Mouse (Mus musculus) liver, postnatal 0 days (tissue): ENCODE data around the gene Uqcrc2.

Experiments used
- CTCF ChIP-seq: sonication (generic); IDR thresholded peaks from 2 replicates; pipeline ENCODE4 v1.5.1; 2016; ENCODE audit warnings: antibody characterized with exemption, low read depth
- EP300 ChIP-seq: IDR thresholded peaks from 2 replicates; pipeline ENCODE4 v1.6.1; 2016; ENCODE audit warnings: antibody characterized with exemption, low read depth, mild to moderate bottlenecking

DNA sequence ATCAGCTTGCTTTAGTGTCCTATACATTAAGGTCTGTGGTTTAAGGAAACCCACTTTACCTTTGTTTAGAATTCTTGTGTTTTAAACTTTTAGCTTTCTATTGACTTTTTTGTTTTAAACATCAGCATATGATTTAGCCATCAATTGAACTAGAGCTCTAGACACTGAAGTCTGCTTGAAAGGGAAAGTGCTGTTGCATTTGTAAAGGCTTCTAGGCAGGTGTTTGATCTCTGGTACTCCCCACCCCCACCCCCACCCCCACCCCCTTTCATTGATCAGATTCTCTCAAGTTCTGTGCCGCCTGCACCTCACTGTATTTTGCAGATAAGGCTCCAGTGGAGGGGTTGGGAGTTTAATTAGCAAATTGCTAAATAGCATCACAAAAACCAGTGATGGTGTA, 60.7 kb downstream of the Uqcrc2 start:
- no peak for TF ChIP-seq CTCF
- no peak for TF ChIP-seq EP300
